Mouse (Mus musculus) kidney, adult 9 months (tissue): ENCODE measurements around the gene Ly6g6d.
"Not testable (repeated sequence)": the region's sequence is repeated elsewhere in the genome, so short reads cannot be mapped to it uniquely, and the experiment has no call there.

Experiments used
- DNase-seq: peaks from one replicate; pipeline ENCODE4 v3.0.0; 2022

Gene Ly6g6d

GRCm38 (mm10) chr17:35077786-35078233 lies at the start of gene Ly6g6d:
Gene Ly6g6d, minus strand, starts transcription at chr17:35078065.
- peak; percentile 75 for DNase-seq

- DNase-seq, result no peak
Observed at GRCm38 (mm10) chr17:35127017-35127416, 49.2 kb upstream of the Ly6g6d start.

DNA sequence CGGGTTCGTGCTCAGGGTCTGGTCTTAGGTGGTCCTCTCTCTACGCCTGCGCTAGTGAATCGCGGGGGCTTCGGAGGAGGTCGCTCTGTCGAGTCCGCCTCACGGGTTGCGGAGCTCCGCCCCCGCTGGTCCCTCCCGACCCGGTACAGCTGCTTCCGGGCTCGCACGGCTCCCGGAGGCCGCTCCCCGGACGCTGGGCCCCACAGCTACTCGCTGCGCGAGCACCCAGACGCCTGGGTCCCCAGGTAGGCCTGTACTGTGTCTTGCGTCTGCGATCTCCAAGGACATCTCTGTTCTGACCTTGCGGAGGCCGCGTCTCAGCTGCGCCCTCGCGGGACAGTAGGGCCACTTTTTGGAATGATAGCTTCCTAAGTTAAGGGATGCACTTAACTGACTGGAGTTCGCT lies 48.3 kb upstream of the Ly6g6d start, which contains the start of gene D17H6S53E:
TSS of gene D17H6S53E (plus strand) at position 168 of the 406 bp plus-strand sequence.
- peak; percentile 74 for DNase-seq

- DNase-seq, result no peak
Observed at GRCm38 (mm10) chr17:35125578-35125977, 47.7 kb upstream of the Ly6g6d start.

DNA sequence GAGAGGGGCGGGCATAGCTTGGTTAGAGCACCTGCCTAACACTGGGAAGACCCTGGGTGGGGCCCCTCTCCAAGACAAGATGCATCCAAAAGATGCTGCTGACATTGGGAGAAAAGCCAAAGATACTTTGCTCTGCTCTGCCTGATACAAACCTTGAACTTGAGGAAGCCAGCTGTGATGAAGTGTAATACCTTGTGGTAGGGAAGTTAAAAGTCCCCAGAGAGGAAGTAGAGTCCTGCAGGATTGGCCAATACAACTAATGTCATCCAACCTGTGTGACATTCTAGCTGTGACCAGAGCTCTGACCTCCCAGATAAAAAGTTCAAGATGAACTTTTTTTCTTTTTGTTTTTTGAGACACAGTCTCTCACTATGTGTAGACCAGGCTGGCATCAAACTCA lies 47.2 kb upstream of the Ly6g6d start:
- no peak for DNase-seq

DNA sequence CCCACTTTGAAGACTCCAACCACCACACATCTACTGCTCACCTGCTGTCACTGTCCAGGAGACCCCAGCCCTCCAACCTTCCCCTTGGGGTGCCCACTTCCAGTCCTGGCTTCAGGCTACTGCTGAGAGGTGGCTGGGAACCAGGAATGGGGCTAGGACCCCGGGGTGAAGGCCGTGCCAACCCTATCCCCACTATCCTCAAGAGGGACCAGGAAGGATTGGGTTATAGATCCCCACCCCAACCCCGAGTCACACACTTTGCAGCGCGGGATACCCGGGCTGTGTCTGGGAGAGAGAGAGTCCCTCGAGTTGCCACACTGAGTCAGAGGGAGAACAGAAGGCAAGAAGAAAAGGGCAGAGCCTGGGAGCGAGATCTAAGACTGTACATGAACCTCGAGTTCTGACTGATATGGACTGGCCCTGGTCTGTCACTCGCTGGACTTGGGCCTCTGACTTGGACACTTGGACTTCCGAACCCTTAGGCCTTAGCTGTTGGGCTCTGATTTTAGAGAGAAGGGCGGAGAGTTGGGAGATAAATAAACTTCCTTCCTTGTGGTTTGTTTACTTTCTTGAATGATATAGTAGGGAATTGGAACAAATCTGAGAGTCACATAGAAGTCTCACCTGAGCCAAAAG lies 46.5 kb upstream of the Ly6g6d start:
- peak; percentile 55 for DNase-seq

GRCm38 (mm10) chr17:35123287-35123686 lies 45.4 kb upstream of the Ly6g6d start:
- DNase-seq, result not testable (repeated sequence)

- peak; percentile 69 for DNase-seq
Observed at GRCm38 (mm10) chr17:35121871-35122303, 44.0 kb upstream of the Ly6g6d start, which contains the start of gene Csnk2b. Gene Csnk2b, minus strand, starts transcription at chr17:35122053.

GRCm38 (mm10) chr17:35121143-35121799 lies 43.4 kb upstream of the Ly6g6d start, which contains the start of gene Gpank1:
Gene Gpank1, plus strand, starts transcription at chr17:35121455.
- DNase-seq, result peak; percentile 99

GRCm38 (mm10) chr17:35120745-35121142 lies 42.9 kb upstream of the Ly6g6d start:
- DNase-seq, result peak; percentile 62

DNA sequence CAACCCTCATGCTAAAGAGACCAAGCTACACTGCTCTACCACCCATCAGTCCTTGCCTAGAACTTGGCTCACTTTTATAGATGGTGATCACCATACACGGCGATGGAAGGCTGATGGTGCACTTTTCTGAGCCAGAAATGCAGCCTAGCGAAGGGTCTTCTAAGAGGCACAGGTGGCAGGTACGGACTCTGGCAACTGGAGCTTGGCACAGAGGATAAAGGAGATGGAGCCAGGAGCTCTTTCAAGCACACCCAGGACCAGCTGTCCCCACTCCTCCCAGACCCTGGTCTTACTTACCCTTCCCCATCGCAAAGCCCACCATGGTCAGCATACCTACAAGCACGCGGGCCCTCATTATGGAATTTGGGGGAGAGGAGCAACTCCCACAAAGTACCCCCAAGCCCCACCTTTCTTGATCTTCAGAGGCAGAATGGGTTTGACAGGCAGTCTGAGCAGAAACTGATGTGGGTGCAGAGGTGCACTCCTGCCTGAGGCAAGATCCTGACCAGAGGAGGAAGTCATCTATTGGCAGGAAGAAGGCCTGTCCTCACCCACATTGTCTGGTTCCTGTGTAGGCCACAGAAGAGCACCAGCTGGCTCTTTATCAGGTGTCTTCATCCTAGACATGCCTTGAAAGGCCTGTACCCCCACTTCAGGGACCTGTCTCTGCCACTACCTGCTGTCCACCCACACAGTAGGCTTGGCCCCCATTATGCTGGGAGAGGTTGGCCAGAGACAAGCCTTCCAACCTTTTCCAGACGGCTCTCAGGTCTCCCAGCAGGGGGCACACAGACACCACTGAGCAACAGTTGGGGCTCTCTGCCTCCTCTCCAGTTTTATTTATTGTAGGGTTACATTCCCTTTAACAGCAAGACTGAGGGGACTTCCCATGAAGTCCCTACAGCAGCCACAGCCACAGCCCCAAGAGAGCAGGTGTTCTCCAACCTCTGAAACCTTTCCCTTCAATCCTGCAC lies 37.5 kb upstream of the Ly6g6d start, which contains the start of gene Ly6g5b:
TSS of gene Ly6g5b (minus strand) at position 383 of the 974 bp plus-strand sequence.
- no peak for DNase-seq

DNA sequence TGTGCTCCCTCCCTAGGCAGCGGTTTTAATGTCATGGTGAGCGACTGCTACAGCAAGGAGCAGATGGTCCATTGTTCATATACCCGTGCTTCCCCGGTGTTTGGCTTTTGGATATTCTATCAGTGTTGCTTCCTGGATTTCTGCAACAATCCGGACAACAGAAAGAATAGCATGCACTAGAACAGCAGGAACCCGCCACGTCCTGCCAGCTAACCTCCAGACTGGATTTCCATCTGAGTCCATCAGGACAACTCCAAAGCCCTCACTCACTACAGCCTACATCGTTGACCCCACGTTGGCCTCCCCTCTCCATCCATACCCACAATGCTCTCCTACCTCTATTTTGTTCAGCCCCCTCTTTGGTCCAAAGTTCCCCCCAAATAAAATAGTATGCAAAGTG lies 33.9 kb upstream of the Ly6g6d start:
- DNase-seq, result no peak

- DNase-seq, result no peak
Observed at GRCm38 (mm10) chr17:35108097-35108496, 30.2 kb upstream of the Ly6g6d start, which contains the start of gene Ly6g5c. Gene Ly6g5c, plus strand, starts transcription at chr17:35108279.

DNA sequence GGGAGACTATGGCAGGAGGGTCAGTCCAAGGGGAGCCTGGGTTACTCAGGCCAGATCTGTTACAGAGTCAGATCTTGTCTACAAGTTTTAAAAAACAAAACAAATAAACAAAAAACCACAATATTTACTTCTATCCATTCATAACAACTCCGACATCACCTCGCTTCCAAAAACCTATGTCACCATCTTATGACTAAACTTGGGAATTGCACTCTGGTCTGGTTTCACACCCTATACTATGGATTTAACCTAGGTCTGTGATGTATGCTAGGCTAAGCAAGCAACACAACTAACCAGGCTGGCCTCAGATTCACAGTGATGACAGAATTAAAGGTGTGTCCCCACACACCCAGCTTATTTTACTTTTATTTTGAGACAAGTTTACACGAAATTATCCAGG lies 28.7 kb upstream of the Ly6g6d start:
- DNase-seq, result no peak

- DNase-seq, result peak; percentile 47
Observed at GRCm38 (mm10) chr17:35105740-35106389, 28.0 kb upstream of the Ly6g6d start.

- no peak for DNase-seq
Observed at GRCm38 (mm10) chr17:35104754-35105153, 26.9 kb upstream of the Ly6g6d start.

- DNase-seq, result no peak
Observed at GRCm38 (mm10) chr17:35104079-35104478, 26.2 kb upstream of the Ly6g6d start.

DNA sequence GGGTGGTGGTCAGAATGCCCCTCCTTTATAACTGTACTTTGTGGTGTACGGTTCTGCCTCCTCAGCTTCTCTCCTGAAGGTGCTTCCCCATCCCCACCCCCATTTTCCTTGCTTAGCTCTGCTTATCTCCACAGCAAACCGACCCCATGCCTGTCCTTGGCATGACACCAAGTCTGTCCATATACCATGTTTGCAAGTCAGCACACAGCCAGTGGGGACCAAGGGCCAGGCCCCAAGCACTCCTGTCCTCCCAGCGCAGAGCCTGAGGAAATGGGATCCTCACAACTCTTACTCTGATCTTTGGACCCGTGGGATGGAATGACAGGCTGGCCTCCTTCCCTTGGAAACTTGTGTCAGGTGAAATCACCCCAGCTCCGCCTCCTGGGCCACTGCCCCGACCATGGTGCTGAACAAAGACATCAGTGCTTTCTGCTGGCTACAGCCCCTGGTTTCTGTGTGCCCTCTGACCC lies 25.4 kb upstream of the Ly6g6d start:
- peak; percentile 88 for DNase-seq

- no peak for DNase-seq
Observed at GRCm38 (mm10) chr17:35102299-35102698, 24.4 kb upstream of the Ly6g6d start.

GRCm38 (mm10) chr17:35101161-35101560 lies 23.3 kb upstream of the Ly6g6d start:
- no peak for DNase-seq

- DNase-seq, result no peak
Observed at GRCm38 (mm10) chr17:35100196-35100765, 22.4 kb upstream of the Ly6g6d start.
